Mouse (Mus musculus) spleen, adult 2 months (tissue): ENCODE measurements around the gene Pla2g4e. TPM values are rescaled to one million over a fixed set of nuclear protein-coding genes. Genes with fewer than 3 reads are reported as not detected.
"Not testable (repeated sequence)": the region's sequence is repeated elsewhere in the genome, so short reads cannot be mapped to it uniquely, and the experiment has no call there.

ENCODE experiments used
- DNase-seq, 2 experiments: peaks; one replicate each; pipeline versions ENCODE4 v3.0.0 to v3.0.0-alpha.2; 2012 to 2021; ENCODE audit warnings: low spot score in 2 of 2, low read depth in 1 of 2
- H3K27ac ChIP-seq: fragments of 200-500 bp; 2 replicates; pipeline ENCODE4 v1.5.1; 2012; ENCODE audit warnings: low read length, inconsistent platforms; ENCODE audit not compliant: insufficient read depth
- H3K27me3 ChIP-seq: fragments of 200-500 bp; 2 replicates; pipeline ENCODE4 v1.6.1; 2012; ENCODE audit warnings: mild to moderate bottlenecking, moderate library complexity, low read length, inconsistent platforms; ENCODE audit not compliant: control insufficient read depth, insufficient read depth
- H3K36me3 ChIP-seq: fragments of 200-500 bp; 2 replicates; pipeline ENCODE4 v1.6.1; 2012; ENCODE audit warnings: mild to moderate bottlenecking, low read length, inconsistent platforms; ENCODE audit not compliant: control insufficient read depth, insufficient read depth
- H3K4me1 ChIP-seq: fragments of 200-500 bp; 2 replicates; pipeline ENCODE4 v1.6.1; 2011; ENCODE audit warnings: inconsistent platforms; ENCODE audit not compliant: control insufficient read depth, insufficient read depth, insufficient read length
- H3K4me3 ChIP-seq: fragments of 200-500 bp; 2 replicates; pipeline ENCODE4 v1.5.1; 2011; ENCODE audit warnings: mild to moderate bottlenecking, inconsistent platforms; ENCODE audit not compliant: insufficient read depth, insufficient read length; ENCODE audit errors: extremely low read depth
- CTCF ChIP-seq: fragments of 200-500 bp; IDR thresholded peaks from 2 replicates; pipeline ENCODE4 v1.5.1; 2011; ENCODE audit warnings: mild to moderate bottlenecking, inconsistent platforms; ENCODE audit not compliant: insufficient read depth, insufficient read length, insufficient replicate concordance; ENCODE audit errors: extremely low read depth
- POLR2A ChIP-seq: fragments of 200-500 bp; IDR thresholded peaks from 2 replicates; pipeline ENCODE4 v1.6.1; 2011; ENCODE audit warnings: low read depth, low read length, inconsistent platforms
- WGBS: fragments of 180-500 bp; shearing (Covaris S2); methylation state at CpG from one replicate; pipeline ENCODE4 v1.1.7; 2018; 5-methylcytosine and 5-hydroxymethylcytosine counted together
- polyA plus RNA-seq: library from polyadenylated mRNA; depleted of rRNA; stranded (reverse); fragments of >200 nt; gene quantifications from 2 replicates; pipeline ENCODE4 v1.2.3, GENCODE M21; 2012

Pla2g4e gene
- polyA plus RNA-seq, 1 experiment, result not detected

- Histone ChIP-seq H3K27ac (no peak overlapping the region), H3K4me1 (no peaks in the 10 kb centered on the region), H3K36me3 (no peaks in the 10 kb centered on the region), H3K4me3 (no peak overlapping the region), H3K27me3 (no peaks in the 10 kb centered on the region)
- DNase-seq, result no peak
- WGBS, result 36% methylated on average over 1 of the region's 1 CpGs
- no peak for TF ChIP-seq POLR2A
- TF ChIP-seq CTCF, result no peak
Observed at GRCm38 (mm10) chr2:120262876-120263275, 17.7 kb upstream of the Pla2g4e start.

- Histone ChIP-seq H3K36me3 (no peaks in the 10 kb centered on the region), H3K4me3 (no peak overlapping the region), H3K4me1 (no peaks in the 10 kb centered on the region), H3K27ac (no peak overlapping the region), H3K27me3 (no peaks in the 10 kb centered on the region)
- no peak for TF ChIP-seq POLR2A
- no peak for TF ChIP-seq CTCF
- 74% methylated on average over 3 of the region's 3 CpGs for WGBS
- DNase-seq, result no peak
Observed at GRCm38 (mm10) chr2:120261346-120261745, 16.2 kb upstream of the Pla2g4e start.

GRCm38 (mm10) chr2:120256259-120256658, 11.1 kb upstream of the Pla2g4e start:
- Histone ChIP-seq H3K36me3 (no peaks in the 10 kb centered on the region), H3K27ac (no peak overlapping the region), H3K4me1 (no peaks in the 10 kb centered on the region), H3K27me3 (no peaks in the 10 kb centered on the region), H3K4me3 (no peak overlapping the region)
- no peak for DNase-seq
- TF ChIP-seq POLR2A (no peak), CTCF (no peak)

- H3K4me3 ChIP-seq, result no peak overlapping the region
- H3K36me3 ChIP-seq, result no peaks in the 10 kb centered on the region
- 55% methylated on average over 6 of the region's 6 CpGs for WGBS
- no peaks in the 10 kb centered on the region for H3K4me1 ChIP-seq
- no peak for TF ChIP-seq CTCF
- no peak for TF ChIP-seq POLR2A
- no peak overlapping the region for H3K27ac ChIP-seq
- H3K27me3 ChIP-seq, result no peaks in the 10 kb centered on the region
- DNase-seq, result no peak
Observed at GRCm38 (mm10) chr2:120252644-120253043, 7.5 kb upstream of the Pla2g4e start.

GRCm38 (mm10) chr2:120245421-120246016, 384 bp upstream of the Pla2g4e start:
- peaks cover 2% of the 10 kb centered on the region; the same call in 1 of the 2 replicates for H3K27me3 ChIP-seq
- no peak overlapping the region for H3K27ac ChIP-seq
- H3K4me3 ChIP-seq, result no peak overlapping the region
- DNase-seq, result no peak
- WGBS, result 14% methylated on average over 9 of the region's 9 CpGs
- H3K36me3 ChIP-seq, result no peaks in the 10 kb centered on the region
- no peak for TF ChIP-seq CTCF
- TF ChIP-seq POLR2A, result no peak
- no peaks in the 10 kb centered on the region for H3K4me1 ChIP-seq

- no peak overlapping the region for H3K27ac ChIP-seq
- H3K4me1 ChIP-seq, result no peaks in the 10 kb centered on the region
- WGBS, result 94% methylated on average over 2 of the region's 2 CpGs
- DNase-seq, result no peak
- no peaks in the 10 kb centered on the region for H3K36me3 ChIP-seq
- H3K4me3 ChIP-seq, result no peak overlapping the region
- peaks cover 2% of the 10 kb centered on the region; the same call in 1 of the 2 replicates for H3K27me3 ChIP-seq
- TF ChIP-seq CTCF, result no peak
- no peak for TF ChIP-seq POLR2A
Observed at GRCm38 (mm10) chr2:120243995-120244394, 1.1 kb downstream of the Pla2g4e start.

GRCm38 (mm10) chr2:120242791-120243467, 2.2 kb downstream of the Pla2g4e start:
- WGBS, result 79% methylated on average over 5 of the region's 5 CpGs
- Histone ChIP-seq H3K36me3 (no peaks in the 10 kb centered on the region), H3K27me3 (peaks cover 2% of the 10 kb centered on the region; the same call in 1 of the 2 replicates), H3K27ac (no peak overlapping the region), H3K4me3 (no peak overlapping the region), H3K4me1 (no peaks in the 10 kb centered on the region)
- no peak for DNase-seq
- TF ChIP-seq POLR2A (no peak), CTCF (no peak)

GRCm38 (mm10) chr2:120238733-120239132, 6.4 kb downstream of the Pla2g4e start:
- not testable (repeated sequence) for H3K36me3 ChIP-seq, H3K27ac ChIP-seq, H3K27me3 ChIP-seq, DNase-seq, H3K4me3 ChIP-seq, H3K4me1 ChIP-seq
- WGBS, result 75% methylated on average over 9 of the region's 9 CpGs
